Mouse (Mus musculus) heart, embryonic 14.5 days (tissue): ENCODE measurements at regions not wholly inside any gene's neighbourhood (a gene's known extent, or its start where the extent isn't known, plus 50 kb on each side); places are given as distances from the start of the nearest gene placed in this dataset.

Experiments
- ATAC-seq: fragments of 200-750 bp; cut with Nextera tagmentation; 2 replicates; pipeline ENCODE4 v1.8.0; 2017; ENCODE audit warnings: low read depth, moderate TSS enrichment; ENCODE audit not compliant: insufficient number of reproducible peaks, insufficient read depth, low FRiP score
- H3K27ac ChIP-seq, 2 experiments: fragments of 200-500 bp in 1 of 2; fragments of 300-500 bp in 1 of 2; sonication (generic) in 1 of 2; replicated peaks in 1 of 2; 2 replicates each; pipeline ENCODE4 v1.5.1; 2012 to 2014; ENCODE audit warnings: low read depth in 2 of 2, low read length in 2 of 2, control low read depth in 1 of 2, mild to moderate bottlenecking in 1 of 2, mixed read lengths in 1 of 2; ENCODE audit not compliant: control insufficient read depth in 1 of 2, insufficient read depth in 1 of 2
- H3K27me3 ChIP-seq: fragments of 300-500 bp; sonication (generic); 2 replicates; pipeline ENCODE4 v1.6.1; 2014; ENCODE audit warnings: mild to moderate bottlenecking, low read length, control low read depth; ENCODE audit not compliant: control insufficient read depth, insufficient read depth
- H3K36me3 ChIP-seq: fragments of 300-500 bp; sonication (generic); 2 replicates; pipeline ENCODE4 v1.6.1; 2014; ENCODE audit warnings: mild to moderate bottlenecking, control low read depth, low read length, mixed read lengths; ENCODE audit not compliant: control insufficient read depth, insufficient read depth
- H3K4me1 ChIP-seq, 2 experiments: fragments of 200-500 bp in 1 of 2; fragments of 300-500 bp in 1 of 2; sonication (generic) in 1 of 2; 2 replicates each; pipeline ENCODE4 v1.6.1; 2012 to 2014; ENCODE audit warnings: low read length in 2 of 2, control low read depth in 1 of 2, mixed read lengths in 1 of 2; ENCODE audit not compliant: control insufficient read depth in 2 of 2, insufficient read depth in 2 of 2
- H3K4me2 ChIP-seq: fragments of 300-500 bp; sonication (generic); 2 replicates; pipeline ENCODE4 v1.6.1; 2014; ENCODE audit warnings: mild to moderate bottlenecking, low read length
- H3K4me3 ChIP-seq, 2 experiments: fragments of 200-500 bp in 1 of 2; fragments of 300-500 bp in 1 of 2; sonication (generic) in 1 of 2; 2 replicates each; pipeline ENCODE4 v1.5.1; 2012 to 2014; ENCODE audit warnings: low read length in 2 of 2, mild to moderate bottlenecking in 2 of 2, control low read depth in 1 of 2, low read depth in 1 of 2, moderate library complexity in 1 of 2; ENCODE audit not compliant: control insufficient read depth in 1 of 2, insufficient read depth in 1 of 2
- H3K9ac ChIP-seq: fragments of 300-500 bp; sonication (generic); 2 replicates; pipeline ENCODE4 v1.6.1; 2014; ENCODE audit warnings: mild to moderate bottlenecking, low read length
- H3K9me3 ChIP-seq: fragments of 300-500 bp; sonication (generic); 2 replicates; pipeline ENCODE4 v1.6.1; 2016; ENCODE audit warnings: low read length, control low read depth; ENCODE audit not compliant: control insufficient read depth
- WGBS: fragments of 180-500 bp; shearing (Covaris S2); extraction: QIAGEN DNeasy Blood & Tissue Kit; methylation state at CpG from one replicate; pipeline ENCODE4 v1.1.7; 2014; 5-methylcytosine and 5-hydroxymethylcytosine counted together

DNA sequence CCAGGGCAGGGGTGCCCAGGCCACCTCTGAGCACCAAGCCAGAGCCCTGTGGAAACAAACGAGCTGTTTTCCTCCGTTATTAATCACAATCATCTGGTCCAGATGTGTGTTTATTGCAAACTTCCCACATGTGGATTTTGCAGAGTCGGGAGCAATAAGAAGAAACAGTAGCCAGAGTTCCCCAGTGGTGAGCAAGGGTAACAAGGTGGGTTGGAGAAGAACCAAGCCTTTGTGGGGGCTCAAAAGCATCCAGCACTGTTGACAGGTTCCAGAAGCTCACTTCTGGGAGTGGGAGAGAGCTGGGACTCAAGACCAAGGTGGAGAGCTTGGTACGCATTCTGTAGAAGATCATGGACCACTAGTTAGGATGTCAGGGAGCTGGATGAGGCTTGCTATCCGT lies 63.6 kb downstream of the Hif1an start:
- no peak for ATAC-seq
- WGBS = 65% methylated on average over 5 of the region's 5 CpGs
- H3K4me1 ChIP-seq = no peaks in the 10 kb centered on the region
- no peak overlapping the region for H3K4me2 ChIP-seq
- no peak overlapping the region for H3K9ac ChIP-seq
- H3K27ac ChIP-seq = no peak overlapping the region
- H3K4me3 ChIP-seq = no peak overlapping the region
- no peaks in the 10 kb centered on the region for H3K9me3 ChIP-seq
- H3K27me3 ChIP-seq = peaks cover 15% of the 10 kb centered on the region
- H3K36me3 ChIP-seq = no peaks in the 10 kb centered on the region

DNA sequence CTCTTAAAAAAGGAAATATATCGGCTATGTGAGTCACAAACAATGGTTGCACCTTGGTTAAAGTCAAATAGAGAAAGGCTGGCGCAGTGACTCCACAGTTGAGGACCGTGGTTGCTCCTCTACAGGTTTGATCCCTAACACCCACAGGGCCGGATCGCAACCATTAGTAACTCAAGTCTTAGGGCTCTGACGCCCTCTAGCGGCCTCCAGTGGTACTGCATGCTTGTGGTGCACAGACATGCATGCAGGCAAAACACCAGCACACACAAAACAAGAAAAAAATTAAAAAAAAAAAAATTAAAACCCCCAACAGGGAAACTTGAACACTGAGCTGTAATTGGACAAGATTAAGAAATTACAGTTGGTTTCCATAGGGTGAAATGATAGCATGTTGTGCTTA lies 67.1 kb downstream of the Hif1an start:
- no peaks in the 10 kb centered on the region for H3K9me3 ChIP-seq
- 60% methylated on average over 7 of the region's 7 CpGs for WGBS
- H3K9ac ChIP-seq = no peak overlapping the region
- no peak for ATAC-seq
- H3K27me3 ChIP-seq = peaks cover 26% of the 10 kb centered on the region
- H3K4me1 ChIP-seq = no peaks in the 10 kb centered on the region
- no peak overlapping the region for H3K4me3 ChIP-seq
- H3K4me2 ChIP-seq = no peak overlapping the region
- H3K36me3 ChIP-seq = no peaks in the 10 kb centered on the region
- no peak overlapping the region for H3K27ac ChIP-seq

DNA sequence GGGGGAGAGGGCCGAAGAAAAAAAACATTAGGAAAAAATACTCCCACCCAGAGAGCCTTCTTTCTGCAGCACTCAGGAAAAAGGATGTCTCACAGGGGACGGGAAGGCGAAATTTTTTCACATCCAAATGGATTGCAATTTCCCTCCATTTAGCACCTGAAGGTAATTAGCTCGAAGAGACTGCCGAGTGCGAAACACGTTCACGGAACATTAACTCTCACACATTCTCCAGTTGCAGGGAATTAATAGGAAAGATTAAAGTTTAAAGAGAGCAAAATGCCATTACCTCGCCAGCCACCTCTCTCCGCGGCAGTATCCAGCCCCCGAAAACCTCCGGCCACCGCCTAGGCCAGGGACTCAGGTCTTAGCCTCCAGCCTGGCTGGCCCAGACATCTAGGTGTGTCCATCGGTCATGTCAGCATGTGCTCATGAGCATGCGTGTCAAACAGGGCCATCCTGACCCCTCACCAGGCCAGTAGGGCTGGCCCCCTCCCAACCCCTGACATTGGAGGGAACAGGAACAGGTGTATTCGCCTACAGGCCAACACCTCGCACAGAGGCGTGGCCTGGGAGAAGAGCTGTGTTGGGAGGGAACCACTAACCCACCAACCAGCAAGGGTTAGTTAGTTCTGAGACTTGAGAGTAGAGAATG lies 68.8 kb downstream of the Hif1an start:
- Histone ChIP-seq H3K27ac (no peak overlapping the region), H3K9me3 (no peaks in the 10 kb centered on the region), H3K4me2 (no peak overlapping the region), H3K4me1 (no peaks in the 10 kb centered on the region), H3K27me3 (peaks cover 23% of the 10 kb centered on the region), H3K4me3 (no peak overlapping the region), H3K9ac (no peak overlapping the region), H3K36me3 (no peaks in the 10 kb centered on the region)
- 65% methylated on average over 19 of the region's 19 CpGs for WGBS
- ATAC-seq = no peak

DNA sequence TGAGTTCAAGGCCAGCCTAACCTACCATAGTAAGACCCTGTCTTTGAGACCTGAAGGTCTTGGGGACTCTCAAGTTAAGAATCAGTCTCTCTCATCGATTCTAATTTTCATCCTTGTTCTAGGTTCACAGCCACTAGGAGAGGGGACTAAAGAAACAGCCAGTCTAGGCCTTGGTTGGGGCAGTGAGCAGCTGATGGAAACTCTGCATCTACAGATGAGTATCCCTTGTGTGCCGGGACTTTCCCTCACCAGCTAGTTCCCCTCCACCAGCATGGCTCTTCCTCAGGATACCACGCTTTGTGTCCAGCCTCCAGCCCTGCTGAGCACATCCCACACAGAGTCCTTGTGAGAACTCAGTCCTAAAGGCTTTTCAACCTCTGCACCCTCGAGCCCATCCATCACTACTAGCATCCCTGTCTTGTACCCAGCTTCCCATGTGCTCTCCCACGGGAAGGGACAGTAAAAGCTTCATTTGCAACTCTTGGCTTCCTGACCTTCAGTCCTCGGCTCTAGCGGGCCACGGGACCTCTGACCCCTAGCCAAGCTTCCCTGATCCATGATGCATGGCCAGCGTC lies 74.6 kb downstream of the Hif1an start:
- no peak for ATAC-seq
- no peak overlapping the region for H3K9ac ChIP-seq
- 66% methylated on average over 9 of the region's 9 CpGs for WGBS
- no peak overlapping the region for H3K27ac ChIP-seq
- H3K9me3 ChIP-seq = no peaks in the 10 kb centered on the region
- peaks cover 51% of the 10 kb centered on the region for H3K27me3 ChIP-seq
- H3K36me3 ChIP-seq = no peaks in the 10 kb centered on the region
- H3K4me1 ChIP-seq = no peaks in the 10 kb centered on the region
- no peak overlapping the region for H3K4me3 ChIP-seq
- no peak overlapping the region for H3K4me2 ChIP-seq

DNA sequence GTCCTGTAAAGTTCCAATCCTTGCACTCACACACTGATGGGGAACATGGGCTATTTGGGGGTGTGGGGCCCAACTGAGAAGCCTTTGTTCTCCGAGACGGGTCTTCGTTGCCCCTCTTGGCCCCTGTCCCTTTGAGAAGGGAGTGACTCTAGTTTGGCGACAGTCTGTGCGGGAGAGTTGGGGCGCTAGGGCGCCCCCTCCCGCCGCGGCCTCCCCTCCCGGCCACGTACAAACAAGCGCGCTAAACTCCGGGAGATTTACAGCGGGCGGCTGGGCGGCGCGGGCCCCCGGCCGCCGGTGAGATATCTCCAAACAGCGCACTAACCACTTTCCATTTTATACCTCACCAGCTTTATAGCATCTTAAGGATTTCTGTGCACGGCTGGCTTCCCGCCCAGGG lies 77.4 kb downstream of the Hif1an start:
- H3K36me3 ChIP-seq = no peaks in the 10 kb centered on the region
- H3K27me3 ChIP-seq = peaks cover 62% of the 10 kb centered on the region
- WGBS = under 1% methylated on average over 26 of the region's 26 CpGs
- peak overlapping the region; percentile 52 for H3K4me2 ChIP-seq
- ATAC-seq = no peak
- no peak overlapping the region for H3K27ac ChIP-seq
- no peaks in the 10 kb centered on the region for H3K9me3 ChIP-seq
- H3K4me1 ChIP-seq = no peaks in the 10 kb centered on the region
- peak overlapping the region; percentile 19; the same call in 1 of the 2 replicates for H3K9ac ChIP-seq
- peak overlapping the region; percentile 4 to 20; a peak in 2 of 4 replicates for H3K4me3 ChIP-seq

DNA sequence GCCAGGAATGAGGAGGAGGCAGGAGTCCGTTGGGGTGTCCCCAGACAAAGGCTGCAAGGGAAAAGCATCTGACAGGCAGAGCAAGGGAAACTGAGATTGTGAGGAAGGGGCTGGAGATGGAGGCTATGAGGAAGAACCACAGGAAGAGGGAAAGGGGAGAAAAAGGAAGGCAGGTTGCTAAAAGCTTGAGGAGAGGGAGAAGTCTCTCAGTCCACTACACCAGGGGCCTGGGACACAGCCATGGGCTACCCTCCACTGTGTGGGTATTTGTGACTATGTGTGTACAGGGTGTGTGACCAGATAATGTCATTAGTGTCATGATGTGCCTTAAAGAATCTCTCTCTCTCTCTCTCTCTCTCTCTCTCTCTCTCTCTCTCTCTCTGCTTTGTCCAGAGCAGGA lies 77.9 kb downstream of the Hif1an start:
- peak overlapping the region; percentile 52; the same call in 1 of the 2 replicates for H3K4me2 ChIP-seq
- no peak overlapping the region for H3K4me3 ChIP-seq
- no peaks in the 10 kb centered on the region for H3K4me1 ChIP-seq
- H3K9me3 ChIP-seq = no peaks in the 10 kb centered on the region
- H3K27me3 ChIP-seq = peaks cover 65% of the 10 kb centered on the region
- no peak for ATAC-seq
- 7% methylated on average over 1 of the region's 1 CpGs for WGBS
- H3K36me3 ChIP-seq = no peaks in the 10 kb centered on the region
- no peak overlapping the region for H3K27ac ChIP-seq
- H3K9ac ChIP-seq = no peak overlapping the region

DNA sequence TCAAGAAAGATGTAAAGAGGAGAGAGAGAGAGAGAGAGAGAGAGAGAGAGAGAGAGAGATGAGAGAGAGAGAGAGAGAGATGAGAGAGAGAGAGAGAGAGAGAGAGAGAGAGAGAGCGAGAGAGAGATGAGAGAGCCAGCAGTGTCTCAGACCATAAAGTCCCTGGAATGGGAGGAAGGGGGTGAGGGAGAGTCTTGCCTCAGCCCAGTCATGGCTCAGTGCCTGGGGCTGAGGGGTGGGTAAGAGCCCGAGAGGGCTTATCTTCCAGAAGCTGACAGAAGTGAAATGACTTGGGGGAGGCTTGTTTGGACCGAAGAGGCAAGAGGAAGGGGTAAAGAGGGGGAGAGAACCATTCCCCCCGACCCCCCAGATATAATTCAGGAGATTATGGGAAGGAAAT lies 79.6 kb downstream of the Hif1an start:
- ATAC-seq = no peak
- Histone ChIP-seq H3K27me3 (peaks cover 79% of the 10 kb centered on the region), H3K9me3 (no peaks in the 10 kb centered on the region), H3K36me3 (no peaks in the 10 kb centered on the region), H3K4me2 (no peak overlapping the region), H3K4me3 (no peak overlapping the region), H3K9ac (no peak overlapping the region), H3K4me1 (no peaks in the 10 kb centered on the region), H3K27ac (no peak overlapping the region)
- 32% methylated on average over 4 of the region's 4 CpGs for WGBS

DNA sequence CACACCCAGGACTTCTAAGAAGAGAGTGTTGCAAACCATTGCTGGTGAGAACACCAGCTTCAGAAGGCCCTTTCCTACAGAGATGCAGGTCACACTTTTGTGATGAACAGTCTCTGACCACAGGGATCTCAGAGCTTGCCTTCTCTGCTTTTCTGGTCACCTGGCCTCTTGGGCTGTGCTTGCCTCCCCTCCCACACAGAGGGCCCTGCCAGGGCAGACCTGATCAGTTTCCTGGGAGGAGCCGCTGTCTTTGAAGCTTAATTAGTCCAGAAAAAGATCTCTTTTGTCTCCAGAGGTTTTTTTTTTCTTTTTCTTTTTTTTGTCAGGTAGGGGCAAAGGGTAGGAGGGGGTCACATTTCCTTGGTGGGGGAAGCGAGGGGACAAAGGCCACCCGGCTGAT lies 81.7 kb downstream of the Hif1an start:
- H3K4me3 ChIP-seq = no peak overlapping the region
- H3K9ac ChIP-seq = no peak overlapping the region
- no peaks in the 10 kb centered on the region for H3K9me3 ChIP-seq
- no peaks in the 10 kb centered on the region for H3K36me3 ChIP-seq
- peaks cover 81% of the 10 kb centered on the region for H3K27me3 ChIP-seq
- ATAC-seq = no peak
- no peak overlapping the region for H3K27ac ChIP-seq
- no peak overlapping the region for H3K4me2 ChIP-seq
- WGBS = 68% methylated on average over 3 of the region's 3 CpGs
- no peaks in the 10 kb centered on the region for H3K4me1 ChIP-seq
